Mouse (Mus musculus) forebrain, embryonic 15.5 days (tissue): ENCODE data around the gene Btbd11. TPM values are rescaled to one million over a fixed set of nuclear protein-coding genes. Genes with fewer than 3 reads are reported as not detected.

ENCODE experiments used
- ATAC-seq: fragments of 200-750 bp; cut with Nextera tagmentation; replicated peaks from 2 replicates; pipeline ENCODE4 v1.8.0; 2017; ENCODE audit warnings: mild to moderate bottlenecking, moderate TSS enrichment, moderate library complexity
- H3K27ac ChIP-seq: fragments of 300-500 bp; sonication (generic); replicated peaks from 2 replicates; pipeline ENCODE4 v1.5.1; 2015; ENCODE audit warnings: mild to moderate bottlenecking, inconsistent platforms
- H3K27me3 ChIP-seq: fragments of 300-500 bp; sonication (generic); 2 replicates; pipeline ENCODE4 v1.6.1; 2015; ENCODE audit warnings: inconsistent platforms
- H3K36me3 ChIP-seq: fragments of 300-500 bp; sonication (generic); 2 replicates; pipeline ENCODE4 v1.6.1; 2015; ENCODE audit warnings: mild to moderate bottlenecking, inconsistent platforms
- H3K4me1 ChIP-seq: fragments of 300-500 bp; sonication (generic); 2 replicates; pipeline ENCODE4 v1.6.1; 2015; ENCODE audit warnings: inconsistent platforms
- H3K4me2 ChIP-seq: fragments of 300-500 bp; sonication (generic); replicated peaks from 2 replicates; pipeline ENCODE4 v1.6.1; 2015; ENCODE audit warnings: mild to moderate bottlenecking, inconsistent platforms
- H3K4me3 ChIP-seq: fragments of 300-500 bp; sonication (generic); 2 replicates; pipeline ENCODE4 v1.5.1; 2015; ENCODE audit warnings: mild to moderate bottlenecking, inconsistent platforms
- H3K9ac ChIP-seq: fragments of 300-500 bp; sonication (generic); replicated peaks from 2 replicates; pipeline ENCODE4 v1.6.1; 2015; ENCODE audit warnings: mild to moderate bottlenecking, inconsistent platforms
- H3K9me3 ChIP-seq: fragments of 300-500 bp; sonication (generic); 2 replicates; pipeline ENCODE4 v1.6.1; 2016; ENCODE audit warnings: inconsistent platforms
- WGBS: fragments of 180-500 bp; shearing (Covaris S2); methylation state at CpG from one replicate; pipeline ENCODE4 v1.1.7; 2015; ENCODE audit warnings: mixed read lengths; 5-methylcytosine and 5-hydroxymethylcytosine counted together
- polyA plus RNA-seq: library from polyadenylated mRNA; unstranded; fragments of >200 nt; fragmentation: Nextera tagmentation; extraction: Ambion mirVana; gene quantifications from 2 replicates; pipeline ENCODE4 v1.2.1, GENCODE M21; 2015

The Btbd11 gene
- polyA plus RNA-seq, 1 experiment from 2014 or later, result 12.8 TPM

- no peaks in the 10 kb centered on the region for H3K9me3 ChIP-seq
- 76% methylated on average over 13 of the region's 13 CpGs for WGBS
- H3K27ac ChIP-seq, result peak overlapping the region; percentile 61
- peaks cover 22% of the 10 kb centered on the region for H3K4me1 ChIP-seq
- H3K4me3 ChIP-seq, result no peak overlapping the region
- H3K9ac ChIP-seq, result no peak overlapping the region
- no peaks in the 10 kb centered on the region for H3K27me3 ChIP-seq
- H3K36me3 ChIP-seq, result no peaks in the 10 kb centered on the region
- peak; percentile 64; the same call in 1 of the 2 replicates for ATAC-seq
- H3K4me2 ChIP-seq, result no peak overlapping the region
Measured at GRCm38 (mm10) chr10:85540311-85541093, 153.9 kb downstream of the Btbd11 start.

DNA sequence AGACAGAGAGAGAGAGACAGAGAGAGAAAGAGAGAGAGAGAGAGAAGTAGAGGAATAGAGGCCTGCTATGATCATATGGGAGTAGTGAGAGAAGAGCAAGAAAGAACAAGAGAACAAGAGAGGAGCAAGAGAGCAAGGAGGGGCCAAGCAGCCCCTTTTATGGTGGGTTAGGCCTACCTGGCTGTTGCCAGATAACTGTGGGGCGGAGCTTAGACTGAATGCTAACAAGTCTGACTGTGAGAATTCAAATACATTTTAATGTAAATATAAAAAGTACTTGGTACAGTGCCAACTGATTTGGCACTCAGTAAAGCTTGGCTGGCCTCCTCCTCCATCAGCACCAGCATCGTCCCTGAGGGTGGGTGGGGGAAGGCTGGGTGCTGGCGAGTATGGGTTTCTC is 154.9 kb downstream of the Btbd11 start:
- H3K4me3 ChIP-seq, result no peak overlapping the region
- H3K36me3 ChIP-seq, result no peaks in the 10 kb centered on the region
- 58% methylated on average over 3 of the region's 3 CpGs for WGBS
- H3K9ac ChIP-seq, result no peak overlapping the region
- no peaks in the 10 kb centered on the region for H3K27me3 ChIP-seq
- no peaks in the 10 kb centered on the region for H3K9me3 ChIP-seq
- H3K4me1 ChIP-seq, result peaks cover 22% of the 10 kb centered on the region
- peak; percentile 21; the same call in 1 of the 2 replicates for ATAC-seq
- H3K4me2 ChIP-seq, result no peak overlapping the region
- no peak overlapping the region for H3K27ac ChIP-seq

DNA sequence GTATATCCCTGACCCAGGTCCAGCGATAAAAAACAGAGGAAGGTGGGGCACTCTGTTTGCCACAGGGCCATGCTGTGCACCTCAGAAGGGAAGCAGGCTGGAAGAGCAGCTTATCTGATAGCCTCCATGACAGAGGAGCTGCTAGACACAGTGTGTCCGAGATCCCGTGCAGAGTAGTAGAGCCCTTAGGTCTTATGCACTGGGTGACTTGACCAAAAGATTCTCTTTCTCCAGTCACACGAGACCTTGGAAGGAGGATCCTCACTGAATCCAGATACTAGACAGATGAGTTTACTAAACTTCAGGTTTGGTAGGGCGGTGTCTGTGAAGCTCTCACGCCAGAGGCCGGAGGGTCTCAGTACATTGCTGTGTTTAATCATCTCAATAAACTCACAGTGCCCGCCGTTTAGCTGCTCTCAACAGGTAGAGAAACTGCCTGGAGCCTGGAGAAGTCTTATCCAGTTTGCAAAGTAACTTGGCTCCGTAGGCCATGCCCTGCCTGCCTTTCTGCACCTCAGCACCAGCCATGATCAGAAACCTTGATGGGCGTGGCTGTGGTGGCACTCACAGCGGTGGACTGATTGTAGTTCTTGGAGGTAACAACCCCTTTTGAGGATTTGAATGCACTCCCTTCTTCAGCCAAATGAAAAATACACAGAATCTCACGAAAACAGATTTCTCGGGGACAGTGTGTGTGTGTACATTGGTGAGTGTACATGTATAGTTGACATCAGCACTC is 155.4 kb downstream of the Btbd11 start:
- no peaks in the 10 kb centered on the region for H3K9me3 ChIP-seq
- no peak overlapping the region for H3K4me2 ChIP-seq
- H3K27me3 ChIP-seq, result no peaks in the 10 kb centered on the region
- peaks cover 22% of the 10 kb centered on the region for H3K4me1 ChIP-seq
- H3K4me3 ChIP-seq, result no peak overlapping the region
- ATAC-seq, result no peak
- no peak overlapping the region for H3K27ac ChIP-seq
- H3K36me3 ChIP-seq, result no peaks in the 10 kb centered on the region
- no peak overlapping the region for H3K9ac ChIP-seq
- WGBS, result 95% methylated on average over 14 of the region's 14 CpGs

GRCm38 (mm10) chr10:85543281-85543680 is 156.7 kb downstream of the Btbd11 start:
- Histone ChIP-seq H3K27me3 (no peaks in the 10 kb centered on the region), H3K27ac (no peak overlapping the region), H3K4me1 (peaks cover 22% of the 10 kb centered on the region), H3K36me3 (no peaks in the 10 kb centered on the region), H3K9me3 (no peaks in the 10 kb centered on the region), H3K9ac (no peak overlapping the region), H3K4me3 (no peak overlapping the region), H3K4me2 (no peak overlapping the region)
- WGBS, result 86% methylated on average over 2 of the region's 2 CpGs
- ATAC-seq, result no peak

GRCm38 (mm10) chr10:85544991-85545390 is 158.4 kb downstream of the Btbd11 start:
- Histone ChIP-seq H3K4me2 (no peak overlapping the region), H3K27ac (no peak overlapping the region), H3K36me3 (no peaks in the 10 kb centered on the region), H3K4me3 (no peak overlapping the region), H3K9me3 (no peaks in the 10 kb centered on the region), H3K9ac (no peak overlapping the region), H3K27me3 (no peaks in the 10 kb centered on the region), H3K4me1 (peaks cover 12% of the 10 kb centered on the region)
- ATAC-seq, result no peak
- WGBS, result 42% methylated on average over 5 of the region's 5 CpGs

GRCm38 (mm10) chr10:85555193-85555592 is 168.6 kb downstream of the Btbd11 start:
- Histone ChIP-seq H3K9me3 (no peaks in the 10 kb centered on the region), H3K27me3 (no peaks in the 10 kb centered on the region), H3K36me3 (no peaks in the 10 kb centered on the region), H3K4me1 (no peaks in the 10 kb centered on the region), H3K9ac (no peak overlapping the region), H3K27ac (no peak overlapping the region), H3K4me3 (no peak overlapping the region), H3K4me2 (no peak overlapping the region)
- no peak for ATAC-seq
- 63% methylated on average over 8 of the region's 8 CpGs for WGBS

- Histone ChIP-seq H3K9me3 (no peaks in the 10 kb centered on the region), H3K4me3 (no peak overlapping the region), H3K4me2 (no peak overlapping the region), H3K4me1 (no peaks in the 10 kb centered on the region), H3K27me3 (no peaks in the 10 kb centered on the region), H3K36me3 (no peaks in the 10 kb centered on the region), H3K9ac (no peak overlapping the region), H3K27ac (no peak overlapping the region)
- 94% methylated on average over 14 of the region's 14 CpGs for WGBS
- no peak for ATAC-seq
Measured at GRCm38 (mm10) chr10:85561418-85561817, 174.8 kb downstream of the Btbd11 start.

- ATAC-seq, result no peak
- H3K4me1 ChIP-seq, result no peaks in the 10 kb centered on the region
- WGBS, result 91% methylated on average over 5 of the region's 5 CpGs
- no peak overlapping the region for H3K27ac ChIP-seq
- H3K9ac ChIP-seq, result no peak overlapping the region
- H3K4me3 ChIP-seq, result no peak overlapping the region
- no peaks in the 10 kb centered on the region for H3K27me3 ChIP-seq
- H3K9me3 ChIP-seq, result no peaks in the 10 kb centered on the region
- no peak overlapping the region for H3K4me2 ChIP-seq
- no peaks in the 10 kb centered on the region for H3K36me3 ChIP-seq
Measured at GRCm38 (mm10) chr10:85571456-85571855, 184.8 kb downstream of the Btbd11 start.

GRCm38 (mm10) chr10:85572571-85572970 is 186.0 kb downstream of the Btbd11 start:
- Histone ChIP-seq H3K36me3 (no peaks in the 10 kb centered on the region), H3K27me3 (no peaks in the 10 kb centered on the region), H3K9ac (no peak overlapping the region), H3K4me2 (no peak overlapping the region), H3K9me3 (no peaks in the 10 kb centered on the region), H3K4me1 (no peaks in the 10 kb centered on the region), H3K4me3 (no peak overlapping the region), H3K27ac (no peak overlapping the region)
- WGBS, result 90% methylated on average over 7 of the region's 7 CpGs
- no peak for ATAC-seq

GRCm38 (mm10) chr10:85577891-85578420 is 191.3 kb downstream of the Btbd11 start:
- Histone ChIP-seq H3K4me2 (no peak overlapping the region), H3K4me3 (no peak overlapping the region), H3K36me3 (no peaks in the 10 kb centered on the region), H3K27ac (no peak overlapping the region), H3K4me1 (no peaks in the 10 kb centered on the region), H3K27me3 (no peaks in the 10 kb centered on the region), H3K9ac (no peak overlapping the region), H3K9me3 (no peaks in the 10 kb centered on the region)
- no peak for ATAC-seq
- WGBS, result 87% methylated on average over 6 of the region's 6 CpGs

- Histone ChIP-seq H3K4me3 (no peak overlapping the region), H3K9me3 (no peaks in the 10 kb centered on the region)
- no peak for ATAC-seq
Measured at GRCm38 (mm10) chr10:85578571-85579465, 192.2 kb downstream of the Btbd11 start.

More at GRCm38 (mm10) chr10:85578571-85579465, 192.2 kb downstream of the Btbd11 start:
- Histone ChIP-seq H3K27me3 (no peaks in the 10 kb centered on the region), H3K4me2 (no peak overlapping the region), H3K4me1 (no peaks in the 10 kb centered on the region), H3K36me3 (no peaks in the 10 kb centered on the region), H3K9ac (no peak overlapping the region), H3K27ac (no peak overlapping the region)
- WGBS, result 91% methylated on average over 13 of the region's 13 CpGs
